Mouse (Mus musculus) kidney, adult 9 months (tissue): ENCODE measurements at regions not wholly inside any gene's neighbourhood (a gene's known extent, or its start where the extent isn't known, plus 50 kb on each side); places are given as distances from the start of the nearest gene placed in this dataset.

ENCODE experiments used
- DNase-seq: peaks from one replicate; pipeline ENCODE4 v3.0.0; 2022

GRCm38 (mm10) chr3:76014766-76015165 lies 58.0 kb upstream of the Golim4 start:
- DNase-seq: no peak

- peak; percentile 38 for DNase-seq
Measured at GRCm38 (mm10) chr3:76008564-76009183, 51.9 kb upstream of the Golim4 start.
